Mouse (Mus musculus): ENCODE data around the gene Rpl32. TPM values are rescaled to one million over a fixed set of nuclear protein-coding genes. Genes with fewer than 3 reads are reported as not detected.

Gene Rpl32
- polyA plus RNA-seq, 1 experiment: 463 TPM

- Histone ChIP-seq H3K27ac (ENCODE audit: insufficient read depth, low read length) (peak overlapping the region; percentile 79), H3K27me3 (ENCODE audit: control insufficient read depth, insufficient read depth, low read length) (no peaks in the 10 kb centered on the region), H3K4me1 (ENCODE audit: control insufficient read depth, insufficient read depth, insufficient read length) (peaks cover 4% of the 10 kb centered on the region; the same call in 1 of the 2 replicates), H3K4me3 (ENCODE audit: extremely low read depth, insufficient read depth, insufficient read length) (peak overlapping the region; percentile 72), H3K36me3 (ENCODE audit: control insufficient read depth, insufficient read depth, low read length) (peaks cover 2% of the 10 kb centered on the region; the same call in 1 of the 2 replicates)
- WGBS: 3% methylated on average over 20 of the region's 20 CpGs
- no peak for DNase-seq (ENCODE audit: low read depth in 1 of 2, low spot score in 2 of 2)
- TF ChIP-seq CTCF (IDR thresholded peaks at IDR 0.05; ENCODE audit: extremely low read depth, insufficient read depth, insufficient read length, insufficient replicate concordance) (no peak), POLR2A (IDR thresholded peaks at IDR 0.05; ENCODE audit: low read depth, low read length) (no peak)
Observed at GRCm38 (mm10) chr6:115852446-115853090, 44.0 kb upstream of the Rpl32 start.

DNA sequence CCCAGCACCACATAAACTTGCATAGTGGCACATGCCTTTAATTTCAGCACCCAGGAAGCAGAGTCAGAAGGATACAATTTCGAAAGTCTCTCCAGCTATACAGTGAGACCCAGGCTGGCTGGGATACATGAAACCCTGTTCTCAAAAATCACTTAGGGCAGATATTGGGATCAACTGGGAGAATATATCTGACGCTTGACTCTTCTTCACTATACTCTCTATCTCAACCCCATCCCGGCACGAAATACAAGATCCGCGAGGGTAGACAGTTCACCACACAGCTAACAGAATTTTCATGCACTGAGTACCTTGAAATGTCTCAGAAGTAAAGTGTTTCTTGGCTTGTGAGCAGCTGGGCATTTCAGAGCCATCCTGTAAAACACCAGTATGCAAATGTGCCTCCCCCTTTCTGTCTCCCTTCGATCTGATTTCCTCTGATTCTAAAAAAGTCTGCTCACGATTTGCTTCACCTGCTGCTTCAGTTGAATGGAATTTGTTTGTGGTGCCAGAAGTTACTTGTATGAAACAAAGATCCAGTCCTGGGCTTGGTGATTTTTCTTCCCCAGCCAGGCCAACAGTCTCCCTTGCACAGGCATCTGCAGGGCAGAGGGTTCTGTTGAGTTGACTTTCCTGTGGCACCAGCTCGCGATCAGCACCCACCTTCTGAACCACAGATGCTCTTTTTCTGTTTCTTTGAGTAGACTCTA lies 40.2 kb upstream of the Rpl32 start:
- WGBS: 42% methylated on average over 10 of the region's 10 CpGs
- Histone ChIP-seq H3K36me3 (ENCODE audit: control insufficient read depth, insufficient read depth, low read length) (peaks cover 10% of the 10 kb centered on the region), H3K4me1 (ENCODE audit: control insufficient read depth, insufficient read depth, insufficient read length) (peaks cover 4% of the 10 kb centered on the region; the same call in 1 of the 2 replicates), H3K27me3 (ENCODE audit: control insufficient read depth, insufficient read depth, low read length) (no peaks in the 10 kb centered on the region), H3K27ac (ENCODE audit: insufficient read depth, low read length) (peak overlapping the region; percentile 79), H3K4me3 (ENCODE audit: extremely low read depth, insufficient read depth, insufficient read length) (peak overlapping the region; percentile 26; the same call in 1 of the 2 replicates)
- DNase-seq (ENCODE audit: low read depth in 1 of 2, low spot score in 2 of 2): peak in 1 of 2 experiments; percentile 22
- TF ChIP-seq POLR2A (IDR thresholded peaks at IDR 0.05; ENCODE audit: low read depth, low read length): no peak

GRCm38 (mm10) chr6:115846640-115847411 lies 38.3 kb upstream of the Rpl32 start:
- Histone ChIP-seq H3K27me3 (ENCODE audit: control insufficient read depth, insufficient read depth, low read length) (no peaks in the 10 kb centered on the region), H3K4me3 (ENCODE audit: extremely low read depth, insufficient read depth, insufficient read length) (no peak overlapping the region), H3K27ac (ENCODE audit: insufficient read depth, low read length) (no peak overlapping the region), H3K36me3 (ENCODE audit: control insufficient read depth, insufficient read depth, low read length) (peaks cover 15% of the 10 kb centered on the region), H3K4me1 (ENCODE audit: control insufficient read depth, insufficient read depth, insufficient read length) (peaks cover 4% of the 10 kb centered on the region; the same call in 1 of the 2 replicates)
- 26% methylated on average over 8 of the region's 8 CpGs for WGBS
- TF ChIP-seq CTCF (IDR thresholded peaks at IDR 0.05; ENCODE audit: extremely low read depth, insufficient read depth, insufficient read length, insufficient replicate concordance) (peak; percentile 36; the same call in 1 of the 2 replicates), POLR2A (IDR thresholded peaks at IDR 0.05; ENCODE audit: low read depth, low read length) (no peak)
- DNase-seq (ENCODE audit: low read depth in 1 of 2, low spot score in 2 of 2): peak; percentile 59 to 61

DNA sequence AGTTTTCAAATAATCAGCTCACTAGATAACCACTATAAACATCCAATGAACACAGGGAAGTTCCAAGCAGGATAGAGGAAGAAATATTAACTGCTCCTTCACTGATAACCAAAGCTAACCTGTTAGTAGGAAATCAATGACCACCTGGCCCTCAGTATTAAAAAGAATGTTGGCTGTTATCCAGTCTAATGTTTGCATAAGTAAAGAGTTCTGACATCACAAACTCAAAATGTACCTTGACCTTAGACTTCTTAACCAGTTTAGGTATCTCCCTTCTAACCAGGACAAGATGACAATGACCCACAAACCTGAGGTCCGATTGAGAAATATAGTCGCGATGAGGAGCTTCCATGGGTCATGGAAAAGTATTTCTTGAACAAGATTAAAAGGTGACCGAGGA lies 36.5 kb upstream of the Rpl32 start:
- Histone ChIP-seq H3K4me3 (ENCODE audit: extremely low read depth, insufficient read depth, insufficient read length) (no peak overlapping the region), H3K4me1 (ENCODE audit: control insufficient read depth, insufficient read depth, insufficient read length) (peaks cover 4% of the 10 kb centered on the region; the same call in 1 of the 2 replicates), H3K27ac (ENCODE audit: insufficient read depth, low read length) (no peak overlapping the region), H3K36me3 (ENCODE audit: control insufficient read depth, insufficient read depth, low read length) (peaks cover 13% of the 10 kb centered on the region), H3K27me3 (ENCODE audit: control insufficient read depth, insufficient read depth, low read length) (no peaks in the 10 kb centered on the region)
- TF ChIP-seq CTCF (IDR thresholded peaks at IDR 0.05; ENCODE audit: extremely low read depth, insufficient read depth, insufficient read length, insufficient replicate concordance) (no peak), POLR2A (IDR thresholded peaks at IDR 0.05; ENCODE audit: low read depth, low read length) (no peak)
- DNase-seq (ENCODE audit: low read depth in 1 of 2, low spot score in 2 of 2): no peak
- 92% methylated on average over 4 of the region's 4 CpGs for WGBS

- Histone ChIP-seq H3K4me1 (ENCODE audit: control insufficient read depth, insufficient read depth, insufficient read length) (peaks cover 3% of the 10 kb centered on the region; the same call in 1 of the 2 replicates), H3K36me3 (ENCODE audit: control insufficient read depth, insufficient read depth, low read length) (peaks cover 5% of the 10 kb centered on the region; the same call in 1 of the 2 replicates), H3K27ac (ENCODE audit: insufficient read depth, low read length) (no peak overlapping the region), H3K27me3 (ENCODE audit: control insufficient read depth, insufficient read depth, low read length) (no peaks in the 10 kb centered on the region), H3K4me3 (ENCODE audit: extremely low read depth, insufficient read depth, insufficient read length) (no peak overlapping the region)
- 90% methylated on average over 5 of the region's 5 CpGs for WGBS
- TF ChIP-seq POLR2A (IDR thresholded peaks at IDR 0.05; ENCODE audit: low read depth, low read length): no peak
- no peak for TF ChIP-seq CTCF (IDR thresholded peaks at IDR 0.05; ENCODE audit: extremely low read depth, insufficient read depth, insufficient read length, insufficient replicate concordance)
- no peak for DNase-seq (ENCODE audit: low read depth in 1 of 2, low spot score in 2 of 2)
Observed at GRCm38 (mm10) chr6:115838745-115839144, 30.2 kb upstream of the Rpl32 start.

GRCm38 (mm10) chr6:115838161-115838597 lies 29.6 kb upstream of the Rpl32 start, which contains the start of gene Efcab12:
TSS of gene Efcab12 (minus strand) at chr6:115838412.
- 10% methylated on average over 19 of the region's 19 CpGs for WGBS
- no peak for TF ChIP-seq CTCF (IDR thresholded peaks at IDR 0.05; ENCODE audit: extremely low read depth, insufficient read depth, insufficient read length, insufficient replicate concordance)
- no peak for TF ChIP-seq POLR2A (IDR thresholded peaks at IDR 0.05; ENCODE audit: low read depth, low read length)
- H3K27ac ChIP-seq (ENCODE audit: insufficient read depth, low read length): no peak within 1 kb of the TSS
- H3K4me3 ChIP-seq (ENCODE audit: extremely low read depth, insufficient read depth, insufficient read length): peak within 1 kb of the TSS; percentile 29; the same call in 1 of the 2 replicates
- peaks cover 3% of the 10 kb centered on the region; the same call in 1 of the 2 replicates for H3K36me3 ChIP-seq (ENCODE audit: control insufficient read depth, insufficient read depth, low read length)
- H3K27me3 ChIP-seq (ENCODE audit: control insufficient read depth, insufficient read depth, low read length): no peaks in the 10 kb centered on the region
- peak in 1 of 2 experiments; percentile 29 for DNase-seq (ENCODE audit: low read depth in 1 of 2, low spot score in 2 of 2)
- peaks cover 3% of the 10 kb centered on the region; the same call in 1 of the 2 replicates for H3K4me1 ChIP-seq (ENCODE audit: control insufficient read depth, insufficient read depth, insufficient read length)
